Comparison of ENCODE assay signal across 30 mouse cellular contexts in the genomic region with DNA sequence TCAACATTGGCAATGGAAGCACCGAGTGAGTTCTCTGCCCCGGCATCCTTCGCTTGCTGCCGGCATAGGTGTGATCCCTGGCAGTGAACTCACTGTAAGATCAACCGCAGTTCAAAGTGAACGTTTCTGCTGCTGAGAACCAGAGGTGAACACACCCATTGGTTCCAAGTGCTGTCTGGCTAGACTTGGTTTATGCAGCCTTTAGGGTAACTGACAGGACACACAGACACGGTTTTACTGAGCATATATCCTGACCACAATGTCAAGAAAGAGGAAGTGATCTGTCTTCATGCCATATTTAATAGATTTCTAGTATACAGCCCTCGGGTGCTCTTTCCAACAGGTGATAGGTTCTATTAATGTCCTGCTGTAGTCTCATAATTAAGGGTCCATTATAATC.
DNase-seq lines count a peak whose midpoint lies in the region; ATAC-seq and TF ChIP-seq lines count a peak whose summit lies in the region.
"Had no signal": no experiment of that assay in that cellular context is flagged by ENCODE, and none has a peak within 500 bp of the region (broad histone marks: within the 10 kb centered on the region; RNA-seq: fewer than 3 reads in every experiment).

No protein-coding gene starts in this region.

- peaks cover 2% of the 10 kb centered on the region; the same call in 1 of the 2 replicates for H3K36me3 ChIP-seq in spleen, adult 2 months (ENCODE audit: control insufficient read depth, insufficient read depth, low read length)
- peaks cover 8% of the 10 kb centered on the region for H3K36me3 ChIP-seq in G1E (replicated peaks)
- 0 out of 2 replicates have a peak, but pooled peaks cover 1% of the 10 kb centered on the region for H3K36me3 ChIP-seq in splenic B cell, adult 2 months (ENCODE audit: control insufficient read depth, insufficient read depth, low read length, poor library complexity, severe bottlenecking)
- H3K36me3 ChIP-seq in hindbrain, embryonic 12.5 days = no peaks in the 10 kb centered on the region
- H3K36me3 ChIP-seq: forebrain, embryonic 15.5 days; heart, embryonic 13.5 days; intestine, embryonic 15.5 days; limb, embryonic 10.5 days; limb, embryonic 15.5 days; liver, embryonic 13.5 days; midbrain, embryonic 12.5 days; neural tube, embryonic 12.5 days; stomach, embryonic 15.5 days had no signal

- peaks cover 3% of the 10 kb centered on the region; the same call in 1 of the 2 replicates for H3K4me1 ChIP-seq in spleen, adult 2 months (ENCODE audit: control insufficient read depth, insufficient read depth, insufficient read length)
- peaks cover 53% of the 10 kb centered on the region for H3K4me1 ChIP-seq in G1E (ENCODE audit: insufficient read depth, low read depth, low read length)
- peaks cover 13% of the 10 kb centered on the region for H3K4me1 ChIP-seq in hindbrain, embryonic 12.5 days
- H3K4me1 ChIP-seq: intestine, embryonic 15.5 days; limb, embryonic 15.5 days had no signal

- 13% methylated on average over 8 of the region's 8 CpGs for WGBS in spleen, adult 2 months
- 89% methylated on average over 8 of the region's 8 CpGs for WGBS in hindbrain, embryonic 12.5 days

- peak; percentile 86 for ATAC-seq in G1E (ENCODE audit: extremely low read depth, insufficient number of reproducible peaks, low FRiP score, poor library complexity, severe bottlenecking)
- ATAC-seq in hematopoietic stem cell, adult 5-6 weeks (replicated peaks in 1 of 2; ENCODE audit: insufficient read depth in 1 of 2, low FRiP score in 2 of 2, low TSS enrichment in 1 of 2, low read depth in 1 of 2, poor library complexity in 2 of 2, severe bottlenecking in 2 of 2) = peak; percentile 91 to 96
- no peak for ATAC-seq in hindbrain, embryonic 12.5 days (ENCODE audit: low FRiP score)
- ATAC-seq: activated CD4-positive, CD25-positive, alpha-beta regulatory T cell, adult 4 months; forebrain, embryonic 15.5 days; hindbrain, postnatal 0 days; intestine, embryonic 15.5 days had no signal

- no peak overlapping the region for H3K27ac ChIP-seq in spleen, adult 2 months (ENCODE audit: insufficient read depth, low read length)
- H3K27ac ChIP-seq in hindbrain, embryonic 12.5 days = no peak overlapping the region
- H3K27ac ChIP-seq: forebrain, embryonic 15.5 days; heart, embryonic 13.5 days; hindbrain, postnatal 0 days; intestine, embryonic 15.5 days; limb, embryonic 10.5 days; limb, embryonic 15.5 days; liver, embryonic 13.5 days; midbrain, embryonic 12.5 days; neural tube, embryonic 12.5 days; stomach, embryonic 15.5 days had no signal

- no peak overlapping the region for H3K4me3 ChIP-seq in spleen, adult 2 months (ENCODE audit: extremely low read depth, insufficient read depth, insufficient read length)
- H3K4me3 ChIP-seq in G1E (ENCODE audit: low read depth, low read length) = peak overlapping the region; percentile 34; the same call in 1 of the 2 replicates
- no peak overlapping the region for H3K4me3 ChIP-seq in hindbrain, embryonic 12.5 days
- H3K4me3 ChIP-seq: forebrain, embryonic 15.5 days; heart, embryonic 13.5 days; intestine, embryonic 15.5 days; limb, embryonic 10.5 days; limb, embryonic 15.5 days; liver, embryonic 13.5 days; midbrain, embryonic 12.5 days; myocyte; neural tube, embryonic 12.5 days; stomach, embryonic 15.5 days had no signal

- no peaks in the 10 kb centered on the region for H3K9me3 ChIP-seq in G1E (replicated peaks)
- H3K9me3 ChIP-seq in hindbrain, embryonic 12.5 days (replicated peaks) = no peaks in the 10 kb centered on the region
- H3K9me3 ChIP-seq: forebrain, embryonic 15.5 days; heart, embryonic 13.5 days; intestine, embryonic 15.5 days; limb, embryonic 10.5 days; limb, embryonic 15.5 days; liver, embryonic 13.5 days; midbrain, embryonic 12.5 days; neural tube, embryonic 12.5 days; stomach, embryonic 15.5 days had no signal

- DNase-seq in spleen, adult 2 months (ENCODE audit: low read depth in 1 of 2, low spot score in 2 of 2) = peak; percentile 45 to 59
- no peak for DNase-seq in spleen, adult 12 weeks (ENCODE audit: low spot score)
- DNase-seq in G1E (ENCODE audit: low spot score) (peak; percentile 45), adipocyte (ENCODE audit: low spot score) (no peak)
- DNase-seq in splenic B cell, adult 2 months (ENCODE audit: low read depth, low spot score) = peak; percentile 75
- no peak for DNase-seq in left cerebral cortex, postnatal 10 days (ENCODE audit: extremely low spot score in 1 of 2, low spot score in 2 of 2)
- DNase-seq: adrenal gland, adult 8-10 months; cerebellum, adult 2 months; cerebellum, postnatal 14 days; heart, postnatal 10 days; kidney, adult 2 months; kidney, postnatal 36 days; layer of hippocampus, postnatal 36 days; liver, embryonic 13.5 days; lung, adult 18-20 months; lung, postnatal 10 days; thymus, postnatal 14 days had no signal

- H3K4me2 ChIP-seq in hindbrain, embryonic 12.5 days (replicated peaks) = no peak overlapping the region
- H3K4me2 ChIP-seq: forebrain, embryonic 15.5 days; heart, embryonic 13.5 days; intestine, embryonic 15.5 days; limb, embryonic 15.5 days; liver, embryonic 13.5 days; midbrain, embryonic 12.5 days; neural tube, embryonic 12.5 days; stomach, embryonic 15.5 days had no signal

- no peak for TF ChIP-seq POLR2A in spleen, adult 2 months (IDR thresholded peaks at IDR 0.05; ENCODE audit: low read depth, low read length)

- H3K9ac ChIP-seq in hindbrain, embryonic 12.5 days = no peak overlapping the region
- H3K9ac ChIP-seq: forebrain, embryonic 15.5 days; heart, embryonic 13.5 days; intestine, embryonic 15.5 days; limb, embryonic 15.5 days; liver, embryonic 13.5 days; midbrain, embryonic 12.5 days; neural tube, embryonic 12.5 days; stomach, embryonic 15.5 days had no signal

- intact Hi-C loops in left cerebral cortex, postnatal 10 days (cut with DNase I) = no loop called here

- no peak for TF ChIP-seq CTCF in spleen, adult 2 months (IDR thresholded peaks at IDR 0.05; ENCODE audit: extremely low read depth, insufficient read depth, insufficient read length, insufficient replicate concordance)
- no peak for TF ChIP-seq CTCF in G1E (IDR thresholded peaks at IDR 0.05; ENCODE audit: low read depth, low read length)

- no peaks in the 10 kb centered on the region for H3K27me3 ChIP-seq in spleen, adult 2 months (ENCODE audit: control insufficient read depth, insufficient read depth, low read length)
- H3K27me3 ChIP-seq in G1E (ENCODE audit: insufficient read depth, low read length) = no peaks in the 10 kb centered on the region
- H3K27me3 ChIP-seq in splenic B cell, adult 2 months (ENCODE audit: control insufficient read depth, insufficient read depth, low read length, poor library complexity, severe bottlenecking) = no peaks in the 10 kb centered on the region
- H3K27me3 ChIP-seq in hindbrain, embryonic 12.5 days = peaks cover 3% of the 10 kb centered on the region
- H3K27me3 ChIP-seq: forebrain, embryonic 15.5 days; heart, embryonic 13.5 days; intestine, embryonic 15.5 days; limb, embryonic 15.5 days; liver, embryonic 13.5 days; neural tube, embryonic 12.5 days; stomach, embryonic 15.5 days had no signal

Comparison
In these comparisons a context has a peak if more than half of its experiments do, and no peak if none do; other contexts are left out.
1. DNase-seq: peak in spleen, adult 2 months (2 of 2), G1E (single experiment) and splenic B cell, adult 2 months (single experiment); none in spleen, adult 12 weeks (single experiment), left cerebral cortex, postnatal 10 days (0 of 2) and adipocyte (single experiment).